Mouse (Mus musculus) embryonic facial prominence, embryonic 15.5 days (tissue): ENCODE data around the gene Fam186b. TPM values are rescaled to one million over a fixed set of nuclear protein-coding genes. Genes with fewer than 3 reads are reported as not detected.

Source experiments
- ATAC-seq: fragments of 200-750 bp; cut with Nextera tagmentation; 2 replicates; pipeline ENCODE4 v1.8.0; 2017; ENCODE audit warnings: low read depth, moderate TSS enrichment; ENCODE audit not compliant: insufficient number of reproducible peaks, low FRiP score, low TSS enrichment
- H3K27ac ChIP-seq: fragments of 300-500 bp; sonication (generic); replicated peaks from 2 replicates; pipeline ENCODE4 v1.5.1; 2015; ENCODE audit warnings: mild to moderate bottlenecking, inconsistent platforms
- H3K27me3 ChIP-seq: fragments of 300-500 bp; sonication (generic); 2 replicates; pipeline ENCODE4 v1.6.1; 2015; ENCODE audit warnings: inconsistent platforms
- H3K36me3 ChIP-seq: fragments of 300-500 bp; sonication (generic); 2 replicates; pipeline ENCODE4 v1.6.1; 2015; ENCODE audit warnings: mild to moderate bottlenecking, inconsistent platforms
- H3K4me1 ChIP-seq: fragments of 300-500 bp; sonication (generic); 2 replicates; pipeline ENCODE4 v1.6.1; 2015; ENCODE audit warnings: inconsistent platforms
- H3K4me2 ChIP-seq: fragments of 300-500 bp; sonication (generic); replicated peaks from 2 replicates; pipeline ENCODE4 v1.6.1; 2015; ENCODE audit warnings: mild to moderate bottlenecking, inconsistent platforms
- H3K4me3 ChIP-seq: fragments of 300-500 bp; sonication (generic); replicated peaks from 2 replicates; pipeline ENCODE4 v1.5.1; 2015; ENCODE audit warnings: mild to moderate bottlenecking, inconsistent platforms
- H3K9ac ChIP-seq: fragments of 300-500 bp; sonication (generic); 2 replicates; pipeline ENCODE4 v1.6.1; 2015; ENCODE audit warnings: inconsistent platforms
- H3K9me3 ChIP-seq: fragments of 300-500 bp; sonication (generic); replicated peaks from 2 replicates; pipeline ENCODE4 v1.6.1; 2016; ENCODE audit warnings: inconsistent platforms
- WGBS: fragments of 180-500 bp; shearing (Covaris S2); methylation state at CpG from one replicate; pipeline ENCODE4 v1.1.7; 2015; 5-methylcytosine and 5-hydroxymethylcytosine counted together
- polyA plus RNA-seq: library from polyadenylated mRNA; unstranded; fragments of >200 nt; fragmentation: Nextera tagmentation; extraction: Ambion mirVana; gene quantifications from 2 replicates; pipeline ENCODE4 v1.2.1, GENCODE M21; 2015

Gene Fam186b
- polyA plus RNA-seq, 1 experiment from 2014 or later: 0.27 TPM

- H3K9ac ChIP-seq: peak overlapping the region; percentile 37; the same call in 1 of the 2 replicates
- no peaks in the 10 kb centered on the region for H3K9me3 ChIP-seq
- H3K4me2 ChIP-seq: peak overlapping the region; percentile 73
- peak overlapping the region; percentile 93 for H3K27ac ChIP-seq
- H3K27me3 ChIP-seq: no peaks in the 10 kb centered on the region
- peaks cover 17% of the 10 kb centered on the region; the same call in 1 of the 2 replicates for H3K4me1 ChIP-seq
- WGBS: 21% methylated on average over 16 of the region's 16 CpGs
- no peaks in the 10 kb centered on the region for H3K36me3 ChIP-seq
- H3K4me3 ChIP-seq: peak overlapping the region; percentile 73
- no peak for ATAC-seq
Observed at GRCm38 (mm10) chr15:99294287-99294686, 1.4 kb downstream of the Fam186b start.

- H3K4me2 ChIP-seq: no peak overlapping the region
- 83% methylated on average over 11 of the region's 11 CpGs for WGBS
- H3K9ac ChIP-seq: no peak overlapping the region
- no peak overlapping the region for H3K4me3 ChIP-seq
- no peak for ATAC-seq
- H3K9me3 ChIP-seq: no peaks in the 10 kb centered on the region
- peaks cover 7% of the 10 kb centered on the region; the same call in 1 of the 2 replicates for H3K4me1 ChIP-seq
- no peaks in the 10 kb centered on the region for H3K27me3 ChIP-seq
- H3K36me3 ChIP-seq: no peaks in the 10 kb centered on the region
- H3K27ac ChIP-seq: no peak overlapping the region
Observed at GRCm38 (mm10) chr15:99290586-99290985, 5.1 kb downstream of the Fam186b start.

GRCm38 (mm10) chr15:99285189-99285535, 10.5 kb downstream of the Fam186b start:
- Histone ChIP-seq H3K4me2 (no peak overlapping the region), H3K4me3 (no peak overlapping the region), H3K27me3 (no peaks in the 10 kb centered on the region), H3K4me1 (no peaks in the 10 kb centered on the region), H3K9me3 (no peaks in the 10 kb centered on the region), H3K36me3 (no peaks in the 10 kb centered on the region), H3K9ac (no peak overlapping the region), H3K27ac (no peak overlapping the region)
- ATAC-seq: no peak
- WGBS: 54% methylated on average over 8 of the region's 8 CpGs

- Histone ChIP-seq H3K9me3 (no peaks in the 10 kb centered on the region), H3K4me1 (no peaks in the 10 kb centered on the region), H3K27ac (no peak overlapping the region), H3K27me3 (no peaks in the 10 kb centered on the region), H3K4me2 (no peak overlapping the region), H3K9ac (no peak overlapping the region), H3K4me3 (no peak overlapping the region), H3K36me3 (no peaks in the 10 kb centered on the region)
- WGBS: 44% methylated on average over 14 of the region's 14 CpGs
- peak; percentile 36; the same call in 1 of the 2 replicates for ATAC-seq
Observed at GRCm38 (mm10) chr15:99284527-99285188, 11.0 kb downstream of the Fam186b start.

GRCm38 (mm10) chr15:99283456-99283855, 12.2 kb downstream of the Fam186b start:
- no peaks in the 10 kb centered on the region for H3K27me3 ChIP-seq
- H3K9me3 ChIP-seq: no peaks in the 10 kb centered on the region
- no peaks in the 10 kb centered on the region for H3K36me3 ChIP-seq
- no peaks in the 10 kb centered on the region for H3K4me1 ChIP-seq
- H3K9ac ChIP-seq: no peak overlapping the region
- no peak for ATAC-seq
- WGBS: 67% methylated on average over 10 of the region's 10 CpGs
- H3K27ac ChIP-seq: no peak overlapping the region
- H3K4me2 ChIP-seq: no peak overlapping the region
- no peak overlapping the region for H3K4me3 ChIP-seq

GRCm38 (mm10) chr15:99278271-99278670, 17.4 kb downstream of the Fam186b start:
- no peaks in the 10 kb centered on the region for H3K27me3 ChIP-seq
- no peaks in the 10 kb centered on the region for H3K36me3 ChIP-seq
- ATAC-seq: no peak; the same call in 1 of the 2 replicates
- no peak overlapping the region for H3K9ac ChIP-seq
- no peaks in the 10 kb centered on the region for H3K4me1 ChIP-seq
- no peak overlapping the region for H3K4me3 ChIP-seq
- no peak overlapping the region for H3K4me2 ChIP-seq
- H3K9me3 ChIP-seq: no peaks in the 10 kb centered on the region
- H3K27ac ChIP-seq: no peak overlapping the region
- 82% methylated on average over 7 of the region's 7 CpGs for WGBS

GRCm38 (mm10) chr15:99276095-99276494, 19.6 kb downstream of the Fam186b start:
- no peak overlapping the region for H3K4me2 ChIP-seq
- no peak for ATAC-seq
- no peaks in the 10 kb centered on the region for H3K36me3 ChIP-seq
- no peak overlapping the region for H3K4me3 ChIP-seq
- no peaks in the 10 kb centered on the region for H3K27me3 ChIP-seq
- 91% methylated on average over 8 of the region's 8 CpGs for WGBS
- no peaks in the 10 kb centered on the region for H3K9me3 ChIP-seq
- H3K4me1 ChIP-seq: peaks cover 3% of the 10 kb centered on the region; the same call in 1 of the 2 replicates
- H3K27ac ChIP-seq: no peak overlapping the region
- no peak overlapping the region for H3K9ac ChIP-seq

GRCm38 (mm10) chr15:99265679-99266078, 30.0 kb downstream of the Fam186b start:
- Histone ChIP-seq H3K27ac (no peak overlapping the region), H3K4me2 (no peak overlapping the region), H3K4me3 (no peak overlapping the region), H3K36me3 (no peaks in the 10 kb centered on the region), H3K27me3 (no peaks in the 10 kb centered on the region), H3K9ac (no peak overlapping the region), H3K9me3 (no peaks in the 10 kb centered on the region), H3K4me1 (no peaks in the 10 kb centered on the region; the same call in 1 of the 2 replicates)
- ATAC-seq: 0 out of 2 replicates have a peak, but pooled peaks have one; percentile 18
- WGBS: 15% methylated on average over 4 of the region's 4 CpGs

GRCm38 (mm10) chr15:99264363-99264762, 31.3 kb downstream of the Fam186b start:
- Histone ChIP-seq H3K9ac (no peak overlapping the region), H3K27ac (no peak overlapping the region), H3K36me3 (no peaks in the 10 kb centered on the region), H3K27me3 (no peaks in the 10 kb centered on the region), H3K4me1 (peaks cover 8% of the 10 kb centered on the region), H3K4me2 (no peak overlapping the region), H3K9me3 (no peaks in the 10 kb centered on the region), H3K4me3 (no peak overlapping the region)
- no peak for ATAC-seq
- 55% methylated on average over 2 of the region's 2 CpGs for WGBS

GRCm38 (mm10) chr15:99262702-99263101, 33.0 kb downstream of the Fam186b start:
- no peaks in the 10 kb centered on the region for H3K27me3 ChIP-seq
- H3K4me2 ChIP-seq: no peak overlapping the region
- H3K36me3 ChIP-seq: no peaks in the 10 kb centered on the region
- no peak for ATAC-seq
- no peak overlapping the region for H3K4me3 ChIP-seq
- peaks cover 9% of the 10 kb centered on the region for H3K4me1 ChIP-seq
- 62% methylated on average over 10 of the region's 10 CpGs for WGBS
- H3K9me3 ChIP-seq: no peaks in the 10 kb centered on the region
- H3K27ac ChIP-seq: no peak overlapping the region
- no peak overlapping the region for H3K9ac ChIP-seq

- Histone ChIP-seq H3K27me3 (no peaks in the 10 kb centered on the region), H3K9ac (no peak overlapping the region), H3K27ac (peak overlapping the region; percentile 51; the same call in 1 of the 2 replicates), H3K36me3 (no peaks in the 10 kb centered on the region), H3K4me2 (peak overlapping the region; percentile 43), H3K4me1 (peaks cover 9% of the 10 kb centered on the region), H3K4me3 (peak overlapping the region; percentile 23), H3K9me3 (no peaks in the 10 kb centered on the region)
- WGBS: 2% methylated on average over 8 of the region's 10 CpGs
- ATAC-seq: peak; percentile 71
Observed at GRCm38 (mm10) chr15:99259730-99260252, 35.9 kb downstream of the Fam186b start.
